9 mouse cellular contexts compared by ENCODE assay signal in the genomic region with DNA sequence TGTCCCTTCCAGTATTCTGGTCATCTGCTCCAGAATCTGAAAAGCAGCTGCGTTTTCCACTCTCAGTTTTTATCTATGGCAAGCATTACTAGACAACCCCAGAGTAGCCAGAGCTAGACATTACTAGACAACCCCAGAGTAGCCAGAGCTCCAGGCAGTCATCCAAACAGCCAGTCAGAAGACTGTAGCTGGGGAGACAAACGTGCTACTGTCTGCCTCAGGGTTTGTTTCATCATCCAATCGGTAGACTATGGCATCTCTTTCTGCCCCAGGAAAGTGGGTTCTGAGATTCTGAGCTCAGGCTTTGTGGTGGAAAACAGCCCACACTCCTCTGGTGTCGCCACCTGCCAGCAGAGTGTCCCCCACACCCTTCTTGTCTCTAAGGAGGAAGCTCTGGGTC. TPM values are rescaled to one million over a fixed set of nuclear protein-coding genes. Genes with fewer than 3 reads are reported as not detected.
DNase-seq lines count a peak whose midpoint lies in the region; ATAC-seq and TF ChIP-seq lines count a peak whose summit lies in the region.
"Had no signal": no experiment of that assay in that cellular context is flagged by ENCODE, and none has a peak within 500 bp of the region (broad histone marks: within the 10 kb centered on the region; RNA-seq: fewer than 3 reads in every experiment).

No protein-coding gene starts in this region.

- H3K36me3 ChIP-seq in heart, postnatal 0 days (replicated peaks; ENCODE audit: control insufficient read depth, insufficient read depth, low read length): no peaks in the 10 kb centered on the region
- no peaks in the 10 kb centered on the region for H3K36me3 ChIP-seq in lung, embryonic 16.5 days (ENCODE audit: control insufficient read depth, insufficient read depth, low read length)

- no peak for TF ChIP-seq EP300 in heart, postnatal 0 days (IDR thresholded peaks at IDR 0.05; ENCODE audit: low read depth)

- no peaks in the 10 kb centered on the region for H3K27me3 ChIP-seq in heart, postnatal 0 days (ENCODE audit: control insufficient read depth, insufficient read depth, low read length)
- no peaks in the 10 kb centered on the region for H3K27me3 ChIP-seq in lung, embryonic 16.5 days (ENCODE audit: control insufficient read depth, insufficient read depth, low read depth, low read length)

- peak overlapping the region; percentile 59 for H3K27ac ChIP-seq in bone marrow macrophage, adult 2 months (ENCODE audit: insufficient read depth, low read depth, low read length)
- no peak overlapping the region for H3K27ac ChIP-seq in heart, postnatal 0 days (ENCODE audit: low read depth)
- H3K27ac ChIP-seq in lung, embryonic 16.5 days (ENCODE audit: low read length): no peak overlapping the region

- TF ChIP-seq CTCF in bone marrow macrophage, adult 2 months (IDR thresholded peaks at IDR 0.05; ENCODE audit: low read depth, low read length): no peak
- no peak for TF ChIP-seq CTCF in heart, postnatal 0 days (IDR thresholded peaks at IDR 0.05; ENCODE audit: low read depth)

- TF ChIP-seq POLR2A in bone marrow macrophage, adult 2 months (IDR thresholded peaks at IDR 0.05; ENCODE audit: borderline replicate concordance, low read depth, low read length): no peak

- H3K9me3 ChIP-seq in heart, postnatal 0 days (replicated peaks; ENCODE audit: control insufficient read depth, low read length): no peaks in the 10 kb centered on the region
- H3K9me3 ChIP-seq in lung, embryonic 16.5 days (ENCODE audit: control insufficient read depth, low read length): no peaks in the 10 kb centered on the region

- DNase-seq in fibroblast of lung, adult 2 months (ENCODE audit: low read depth): peak; percentile 84
- peak; percentile 66 for DNase-seq in heart, postnatal 0 days (ENCODE audit: low spot score)
- DNase-seq in kidney, postnatal 14 days: peak; percentile 49
- peak; percentile 37 for DNase-seq in ovary, postnatal 14 days (ENCODE audit: low spot score)
- DNase-seq in urinary bladder, postnatal 10 days (ENCODE audit: low spot score): no peak

- H3K4me2 ChIP-seq in heart, postnatal 0 days (ENCODE audit: low read depth, low read length): peak overlapping the region; percentile 46
- peak overlapping the region; percentile 45 for H3K4me2 ChIP-seq in lung, embryonic 16.5 days (ENCODE audit: low read depth, low read length)

- no peak overlapping the region for H3K9ac ChIP-seq in heart, postnatal 0 days (replicated peaks; ENCODE audit: low read depth, low read length)
- H3K9ac ChIP-seq in lung, embryonic 16.5 days (ENCODE audit: low read length): peak overlapping the region; percentile 47

- peaks cover 13% of the 10 kb centered on the region for H3K4me1 ChIP-seq in bone marrow macrophage, adult 2 months (ENCODE audit: control insufficient read depth, insufficient read depth, low read length)
- no peaks in the 10 kb centered on the region for H3K4me1 ChIP-seq in heart, postnatal 0 days (ENCODE audit: control insufficient read depth, insufficient read depth)
- H3K4me1 ChIP-seq in lung, embryonic 16.5 days (replicated peaks; ENCODE audit: control insufficient read depth, insufficient read depth, low read length): no peaks in the 10 kb centered on the region

- WGBS in heart, postnatal 0 days: 22% methylated on average over 4 of the region's 4 CpGs
- 18% methylated on average over 4 of the region's 4 CpGs for WGBS in lung, embryonic 16.5 days

- peak; percentile 72 for ATAC-seq in CD4-positive, CD25-positive, alpha-beta regulatory T cell, adult 4 months
- peak; percentile 73; the same call in 1 of the 2 replicates for ATAC-seq in heart, postnatal 0 days (ENCODE audit: insufficient read depth, low read depth)
- peak; percentile 80 for ATAC-seq in lung, embryonic 16.5 days (ENCODE audit: low read depth)

- H3K4me3 ChIP-seq in bone marrow macrophage, adult 2 months (ENCODE audit: insufficient read depth, low read length): peak overlapping the region; percentile 52
- H3K4me3 ChIP-seq in heart, postnatal 0 days (ENCODE audit: low read depth, low read length): peak overlapping the region; percentile 33
- peak overlapping the region; percentile 35 for H3K4me3 ChIP-seq in lung, embryonic 16.5 days (ENCODE audit: low read length)

RNA-seq across cellular contexts. Expression of a gene that starts 23.3 kb away (rescaled TPM):
- under 1 TPM in 1 of 2 experiments, not detected in 1; 0.26 TPM for polyA plus RNA-seq in CD4-positive, CD25-positive, alpha-beta regulatory T cell, adult 4 months (2017; shearing (Covaris generic))
- polyA plus RNA-seq in bone marrow macrophage, adult 2 months (2012; ENCODE audit: insufficient read depth, insufficient read length, missing spikeins): not detected in 2 replicates
- total RNA-seq in heart, postnatal 0 days (2014; rRNA removed; ENCODE audit: low replicate concordance): not detected in 2 replicates
- polyA plus RNA-seq in heart, postnatal 0 days (2015; fragmentation: Nextera tagmentation; extraction: Ambion mirVana): not detected in 2 replicates
- polyA plus RNA-seq in lung, embryonic 16.5 days (2015; fragmentation: Nextera tagmentation; extraction: Ambion mirVana): 0.14 TPM in 1 of 2 replicates, not detected in the other
- polyA plus RNA-seq: small intestine, adult 2 months had no signal

RNA-seq across cellular contexts. Expression of a gene that starts 33.4 kb away (rescaled TPM):
- polyA plus RNA-seq in CD4-positive, CD25-positive, alpha-beta regulatory T cell, adult 4 months (2017; shearing (Covaris generic)): not detected
- polyA plus RNA-seq in bone marrow macrophage, adult 2 months (2012; ENCODE audit: insufficient read depth, insufficient read length, missing spikeins): not detected in 2 replicates
- total RNA-seq in heart, postnatal 0 days (2014; rRNA removed; ENCODE audit: low replicate concordance): not detected in 2 replicates
- polyA plus RNA-seq in heart, postnatal 0 days (2015; fragmentation: Nextera tagmentation; extraction: Ambion mirVana): not detected in 2 replicates
- polyA plus RNA-seq in lung, embryonic 16.5 days (2015; fragmentation: Nextera tagmentation; extraction: Ambion mirVana): not detected in 2 replicates
- polyA plus RNA-seq: small intestine, adult 2 months had no signal

RNA-seq across cellular contexts. Expression of a gene that starts 45.0 kb away (rescaled TPM):
- polyA plus RNA-seq in CD4-positive, CD25-positive, alpha-beta regulatory T cell, adult 4 months (2017; shearing (Covaris generic)): not detected
- polyA plus RNA-seq in bone marrow macrophage, adult 2 months (2012; ENCODE audit: insufficient read depth, insufficient read length, missing spikeins): not detected in 2 replicates
- total RNA-seq in heart, postnatal 0 days (2014; rRNA removed; ENCODE audit: low replicate concordance): not detected in 2 replicates
- not detected in 2 replicates for polyA plus RNA-seq in heart, postnatal 0 days (2015; fragmentation: Nextera tagmentation; extraction: Ambion mirVana)
- not detected in 2 replicates for polyA plus RNA-seq in lung, embryonic 16.5 days (2015; fragmentation: Nextera tagmentation; extraction: Ambion mirVana)
- polyA plus RNA-seq: small intestine, adult 2 months had no signal

RNA-seq across cellular contexts. Expression of a gene that starts 54.0 kb away (rescaled TPM):
- 1 to 10 TPM; 1.8 to 4.8 TPM for polyA plus RNA-seq in CD4-positive, CD25-positive, alpha-beta regulatory T cell, adult 4 months (2017; shearing (Covaris generic))
- polyA plus RNA-seq in bone marrow macrophage, adult 2 months (2012; ENCODE audit: insufficient read depth, insufficient read length, missing spikeins): not detected in 2 replicates
- 0.08 TPM in 1 of 2 replicates, not detected in the other for total RNA-seq in heart, postnatal 0 days (2014; rRNA removed; ENCODE audit: low replicate concordance)
- 0.11 and 0.14 TPM in 2 replicates for polyA plus RNA-seq in heart, postnatal 0 days (2015; fragmentation: Nextera tagmentation; extraction: Ambion mirVana)
- 0.38 and 1.1 TPM in 2 replicates for polyA plus RNA-seq in lung, embryonic 16.5 days (2015; fragmentation: Nextera tagmentation; extraction: Ambion mirVana)
